Mouse (Mus musculus): ENCODE data around the gene Dnmbp.

- TF ChIP-seq CTCF (IDR thresholded peaks at IDR 0.05; ENCODE audit: extremely low read depth, insufficient read depth, low read length): no peak
- no peak for TF ChIP-seq POLR2A (IDR thresholded peaks at IDR 0.05; ENCODE audit: extremely low read depth, insufficient read depth, low read length)
Observed at GRCm38 (mm10) chr19:43797216-43797615, 142.8 kb downstream of the Dnmbp start.
